Mouse (Mus musculus) MEL (cell line): ENCODE measurements at regions not wholly inside any gene's neighbourhood (a gene's known extent, or its start where the extent isn't known, plus 50 kb on each side); places are given as distances from the start of the nearest gene placed in this dataset.

Experiments used
- DNase-seq: peaks from one replicate; pipeline ENCODE4 v3.0.0; 2011; ENCODE audit warnings: low read depth, low spot score
- H3K27ac ChIP-seq: 2 replicates; pipeline ENCODE4 v1.5.1; 2012; ENCODE audit warnings: low read depth, mild to moderate bottlenecking, control low read depth, low read length, moderate library complexity; ENCODE audit not compliant: control insufficient read depth
- H3K27me3 ChIP-seq, 2 experiments: fragments of 150-350 bp in 1 of 2; sonication (generic) in 1 of 2; 2 replicates each; pipeline ENCODE4 v1.6.1; 2012; ENCODE audit warnings: low read length in 2 of 2, mild to moderate bottlenecking in 2 of 2, improper control_type of control experiment in 1 of 2, moderate library complexity in 1 of 2; ENCODE audit not compliant: insufficient read depth in 2 of 2, control insufficient read depth in 1 of 2
- H3K36me3 ChIP-seq, 2 experiments: 2 replicates each; pipeline ENCODE4 v1.6.1; 2012 to 2014; ENCODE audit warnings: low read length in 2 of 2, improper control_type of control experiment in 1 of 2, inconsistent platforms in 1 of 2, mild to moderate bottlenecking in 1 of 2; ENCODE audit not compliant: insufficient read depth in 2 of 2, control insufficient read depth in 1 of 2
- H3K4me1 ChIP-seq, 2 experiments: fragments of 150-350 bp in 1 of 2; sonication (generic) in 1 of 2; 2 replicates each; pipeline ENCODE4 v1.6.1; 2012; ENCODE audit warnings: low read length in 2 of 2, improper control_type of control experiment in 1 of 2, mild to moderate bottlenecking in 1 of 2; ENCODE audit not compliant: insufficient read depth in 2 of 2, control insufficient read depth in 1 of 2
- H3K4me3 ChIP-seq, 2 experiments: fragments of 150-350 bp in 1 of 2; sonication (generic) in 1 of 2; 2 replicates each; pipeline ENCODE4 v1.5.1; 2012; ENCODE audit warnings: low read depth in 2 of 2, low read length in 2 of 2, mild to moderate bottlenecking in 2 of 2, moderate library complexity in 2 of 2, control low read depth in 1 of 2, improper control_type of control experiment in 1 of 2; ENCODE audit not compliant: control insufficient read depth in 1 of 2, insufficient read depth in 1 of 2
- H3K79me2 ChIP-seq: 2 replicates; pipeline ENCODE4 v1.6.1; 2012; ENCODE audit warnings: mild to moderate bottlenecking, low read length, moderate library complexity; ENCODE audit not compliant: control insufficient read depth, poor library complexity, insufficient read depth
- H3K9ac ChIP-seq: 2 replicates; pipeline ENCODE4 v1.6.1; 2012; ENCODE audit warnings: low read depth, mild to moderate bottlenecking, control low read depth, low read length, moderate library complexity; ENCODE audit not compliant: control insufficient read depth, poor library complexity, severe bottlenecking
- H3K9me3 ChIP-seq: fragments of 150-350 bp; sonication (generic); replicated peaks from 2 replicates; pipeline ENCODE4 v1.6.1; 2012; ENCODE audit warnings: mild to moderate bottlenecking, low read length, improper control_type of control experiment, moderate library complexity; ENCODE audit not compliant: insufficient read depth
- CTCF ChIP-seq, 3 experiments: IDR thresholded peaks in 2 of 3; conservative IDR thresholded peaks in 1 of 3; 2 replicates each; pipeline ENCODE4 v1.5.1; 2011 to 2012; ENCODE audit warnings: low read length in 3 of 3, low read depth in 2 of 3, mild to moderate bottlenecking in 2 of 3, improper control_type of control experiment in 1 of 3, inconsistent platforms in 1 of 3, mixed read lengths in 1 of 3, moderate library complexity in 1 of 3; ENCODE audit not compliant: control insufficient read depth in 1 of 3, insufficient read depth in 1 of 3, poor library complexity in 1 of 3, severe bottlenecking in 1 of 3
- MAZ ChIP-seq: IDR thresholded peaks from 2 replicates; pipeline ENCODE4 v1.6.1; 2012; ENCODE audit warnings: low read depth, mild to moderate bottlenecking, inconsistent platforms, low read length, improper control_type of control experiment
- MXI1 ChIP-seq: IDR thresholded peaks from 2 replicates; pipeline ENCODE4 v1.6.1; 2011; ENCODE audit warnings: mild to moderate bottlenecking, low read depth, low read length, improper control_type of control experiment
- NRF1 ChIP-seq: IDR thresholded peaks from 2 replicates; pipeline ENCODE4 v1.6.1; 2014; ENCODE audit warnings: low read depth, mild to moderate bottlenecking, inconsistent platforms, low read length, improper control_type of control experiment, moderate library complexity; ENCODE audit not compliant: poor library complexity, insufficient read depth, severe bottlenecking
- POLR2AphosphoS2 ChIP-seq: IDR thresholded peaks from 2 replicates; pipeline ENCODE4 v1.6.1; 2011; ENCODE audit warnings: low read length, improper control_type of control experiment
- RCOR1 ChIP-seq: IDR thresholded peaks from 2 replicates; pipeline ENCODE4 v1.6.1; 2012; ENCODE audit warnings: low read depth, mild to moderate bottlenecking, inconsistent platforms, low read length, improper control_type of control experiment
- ZC3H11A ChIP-seq: IDR thresholded peaks from 2 replicates; pipeline ENCODE4 v1.6.1; 2012; ENCODE audit warnings: low read depth, mild to moderate bottlenecking, inconsistent platforms, low read length, improper control_type of control experiment
- ZMIZ1 ChIP-seq: IDR thresholded peaks from 2 replicates; pipeline ENCODE4 v1.6.1; 2012; ENCODE audit warnings: low read depth, mild to moderate bottlenecking, inconsistent platforms, low read length, improper control_type of control experiment, moderate library complexity

GRCm38 (mm10) chr15:67845707-67846106 lies 1345.0 kb upstream of the Lrrc6 start:
- no peaks in the 10 kb centered on the region for H3K36me3 ChIP-seq
- no peak overlapping the region for H3K27ac ChIP-seq
- H3K79me2 ChIP-seq, result no peaks in the 10 kb centered on the region
- no peaks in the 10 kb centered on the region for H3K4me1 ChIP-seq
- H3K9me3 ChIP-seq, result no peaks in the 10 kb centered on the region
- DNase-seq, result no peak
- H3K9ac ChIP-seq, result no peak overlapping the region
- TF ChIP-seq MXI1 (no peak), MAZ (no peak)
- H3K27me3 ChIP-seq, result no peaks in the 10 kb centered on the region; a peak in 1 of 4 replicates
- H3K4me3 ChIP-seq, result no peak overlapping the region

GRCm38 (mm10) chr15:67840671-67841070 lies 1340.0 kb upstream of the Lrrc6 start:
- Histone ChIP-seq H3K27ac (no peak overlapping the region), H3K27me3 (no peaks in the 10 kb centered on the region; a peak in 1 of 4 replicates), H3K9ac (no peak overlapping the region), H3K4me3 (no peak overlapping the region), H3K4me1 (no peaks in the 10 kb centered on the region), H3K36me3 (no peaks in the 10 kb centered on the region)
- TF ChIP-seq POLR2AphosphoS2, result no peak
- TF ChIP-seq, all 39 proteins: peak for 0
- Histone ChIP-seq H3K9me3 (no peaks in the 10 kb centered on the region), H3K79me2 (no peaks in the 10 kb centered on the region)
- DNase-seq, result no peak

- no peaks in the 10 kb centered on the region for H3K27me3 ChIP-seq
- no peaks in the 10 kb centered on the region for H3K36me3 ChIP-seq
- no peak overlapping the region for H3K9ac ChIP-seq
- no peak overlapping the region for H3K27ac ChIP-seq
- H3K4me3 ChIP-seq, result no peak overlapping the region
- DNase-seq, result no peak
- no peaks in the 10 kb centered on the region for H3K79me2 ChIP-seq
- no peaks in the 10 kb centered on the region for H3K9me3 ChIP-seq
- no peak for TF ChIP-seq NRF1
- TF ChIP-seq POLR2AphosphoS2, result no peak
- TF ChIP-seq ZC3H11A, result no peak
- TF ChIP-seq MXI1, result no peak
- no peaks in the 10 kb centered on the region for H3K4me1 ChIP-seq
Measured at GRCm38 (mm10) chr15:67825796-67826484, 1325.2 kb upstream of the Lrrc6 start.

- Histone ChIP-seq H3K36me3 (no peaks in the 10 kb centered on the region), H3K79me2 (no peaks in the 10 kb centered on the region), H3K4me1 (no peaks in the 10 kb centered on the region), H3K9me3 (no peaks in the 10 kb centered on the region), H3K9ac (no peak overlapping the region), H3K27me3 (no peaks in the 10 kb centered on the region), H3K4me3 (no peak overlapping the region), H3K27ac (no peak overlapping the region)
- no peak for DNase-seq
- TF ChIP-seq NRF1 (no peak), RCOR1 (no peak), CTCF (IDR thresholded peaks at IDR 0.05 in 2 of 3, conservative IDR thresholded peaks at IDR 0.05 in 1 of 3; ENCODE audit: control insufficient read depth in 1 of 3, insufficient read depth in 1 of 3, low read depth in 2 of 3, low read length in 3 of 3, poor library complexity in 1 of 3, severe bottlenecking in 1 of 3) (no peak), MXI1 (no peak), ZMIZ1 (no peak), ZC3H11A (no peak)
Measured at GRCm38 (mm10) chr15:67823226-67823625, 1322.5 kb upstream of the Lrrc6 start.
